Mouse (Mus musculus): ENCODE measurements around the gene Olfr615. TPM values are rescaled to one million over a fixed set of nuclear protein-coding genes. Genes with fewer than 3 reads are reported as not detected.
"Not testable (repeated sequence)": the region's sequence is repeated elsewhere in the genome, so short reads cannot be mapped to it uniquely, and the experiment has no call there.

Gene Olfr615
- not detected in 2 replicates for total RNA-seq (2014; fragmentation: Nextera tagmentation)
- total RNA-seq (2017): not detected in 2 replicates

GRCm38 (mm10) chr7:103555779-103556178 lies at the start of gene Olfr615:
Gene Olfr615, plus strand, starts transcription at chr7:103556079.
- ATAC-seq (replicated peaks; ENCODE audit: low FRiP score, low TSS enrichment, poor library complexity, severe bottlenecking): no peak

- ATAC-seq (replicated peaks; ENCODE audit: low FRiP score, low TSS enrichment, poor library complexity, severe bottlenecking): no peak
Measured at GRCm38 (mm10) chr7:103512022-103512421, 43.9 kb upstream of the Olfr615 start, which contains the start of gene Olfr610. Gene Olfr610, minus strand, starts transcription at chr7:103512122.

DNA sequence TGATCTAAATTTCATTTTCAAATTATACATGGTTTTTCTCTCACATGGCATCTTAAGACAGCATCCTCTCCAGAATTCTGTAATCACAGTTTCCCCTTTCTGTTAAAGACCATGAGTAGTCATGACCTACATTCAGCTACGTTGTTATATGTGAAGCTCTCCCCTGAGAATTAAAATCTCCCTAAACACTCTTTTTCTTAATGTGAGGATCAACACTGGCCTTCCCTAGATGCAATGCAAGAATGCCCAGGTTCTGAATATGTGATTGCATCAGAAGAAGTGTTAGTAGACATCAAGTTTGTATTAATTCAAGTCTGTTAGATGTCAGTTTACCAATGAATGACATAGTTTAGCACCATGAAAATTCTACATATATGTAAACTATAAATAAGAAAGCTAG lies 35.1 kb upstream of the Olfr615 start, which contains the start of gene Olfr611:
TSS of gene Olfr611 (minus strand) at position 101 of the 400 bp plus-strand sequence.
- not testable (repeated sequence) for ATAC-seq (replicated peaks; ENCODE audit: low FRiP score, low TSS enrichment, poor library complexity, severe bottlenecking)

DNA sequence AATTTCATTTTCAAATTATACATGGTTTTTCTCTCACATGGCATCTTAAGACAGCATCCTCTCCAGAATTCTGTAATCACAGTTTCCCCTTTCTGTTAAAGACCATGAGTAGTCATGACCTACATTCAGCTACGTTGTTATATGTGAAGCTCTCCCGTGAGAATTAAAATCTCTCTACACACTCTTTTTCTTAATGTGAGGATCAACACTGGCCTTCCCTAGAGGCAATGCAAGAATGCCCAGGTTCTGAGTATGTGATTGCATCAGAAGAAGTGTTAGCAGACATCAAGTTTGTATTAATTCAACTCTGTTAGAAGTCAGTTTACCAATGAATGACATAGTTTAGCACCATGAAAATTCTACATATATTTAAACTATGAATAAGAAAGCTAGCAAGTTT lies 13.3 kb upstream of the Olfr615 start, which contains the start of gene Olfr612:
TSS of gene Olfr612 (minus strand) at position 101 of the 400 bp plus-strand sequence.
- ATAC-seq (replicated peaks; ENCODE audit: low FRiP score, low TSS enrichment, poor library complexity, severe bottlenecking): not testable (repeated sequence)

DNA sequence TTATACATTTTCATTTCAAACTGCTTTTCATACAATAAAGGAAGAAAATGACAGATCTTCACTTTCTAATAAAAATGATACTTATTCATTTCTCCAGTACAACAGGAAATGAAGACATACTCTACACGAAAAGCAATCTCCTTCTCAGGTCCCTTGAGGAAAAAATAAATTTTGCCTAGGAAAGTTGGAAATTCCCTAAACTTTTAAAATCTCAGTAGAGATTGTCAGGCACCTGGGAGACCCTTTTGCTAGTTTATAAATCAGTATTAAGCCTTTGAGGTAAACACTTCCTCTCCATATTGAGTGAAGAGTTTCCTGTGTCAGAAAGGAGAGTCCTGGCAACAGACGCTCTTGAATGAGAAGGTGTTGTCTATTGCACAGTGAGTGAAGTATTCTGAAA lies 8.1 kb upstream of the Olfr615 start, which contains the start of gene Olfr613:
TSS of gene Olfr613 (plus strand) at position 301 of the 400 bp plus-strand sequence.
- ATAC-seq (replicated peaks; ENCODE audit: low FRiP score, low TSS enrichment, poor library complexity, severe bottlenecking): no peak

- ATAC-seq (replicated peaks; ENCODE audit: low FRiP score, low TSS enrichment, poor library complexity, severe bottlenecking): no peak
Measured at GRCm38 (mm10) chr7:103569043-103569442, 13.2 kb downstream of the Olfr615 start, which contains the start of gene Olfr616. Gene Olfr616, minus strand, starts transcription at chr7:103569143.

DNA sequence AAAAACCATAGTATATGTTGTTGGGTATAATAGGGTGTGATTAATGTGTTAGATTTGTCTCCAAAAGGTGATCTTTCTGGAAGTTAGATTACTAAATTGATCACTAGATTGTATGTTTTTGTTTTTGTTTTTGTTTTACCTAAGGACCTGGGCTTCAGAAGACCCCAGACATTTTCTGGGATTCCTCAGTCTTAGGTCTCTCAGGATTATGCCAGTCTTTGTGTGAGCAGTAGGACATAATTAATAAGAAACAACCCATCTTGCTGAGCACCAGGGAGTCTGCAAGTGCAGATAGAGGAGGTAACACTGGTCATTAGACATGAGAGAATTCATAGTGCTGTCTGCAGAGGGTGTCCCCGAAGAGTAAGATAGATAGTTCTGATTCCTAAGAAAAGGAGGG lies 16.9 kb downstream of the Olfr615 start, which contains the start of gene Olfr617:
TSS of gene Olfr617 (plus strand) at position 301 of the 400 bp plus-strand sequence.
- ATAC-seq (replicated peaks; ENCODE audit: low FRiP score, low TSS enrichment, poor library complexity, severe bottlenecking): no peak

DNA sequence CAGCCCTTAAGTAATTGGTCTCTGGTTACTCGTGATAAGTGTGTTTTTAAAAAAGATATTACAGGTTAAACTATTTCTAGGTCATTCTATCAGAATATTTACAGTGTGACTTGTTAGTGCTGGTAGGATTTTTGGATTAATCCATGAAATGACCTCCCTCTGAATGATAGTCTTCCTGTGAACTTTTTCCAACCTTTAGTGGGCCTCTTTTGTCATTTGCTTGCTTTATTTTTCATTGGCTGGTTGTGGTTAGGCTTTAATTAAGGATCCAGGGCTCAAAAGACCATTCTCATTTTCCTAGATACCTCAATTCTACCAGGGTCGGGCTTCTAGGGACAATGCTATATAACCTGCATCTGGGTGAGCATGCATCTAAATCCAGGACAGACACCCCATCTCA lies 33.9 kb downstream of the Olfr615 start, which contains the start of gene Olfr618:
TSS of gene Olfr618 (plus strand) at position 301 of the 400 bp plus-strand sequence.
- ATAC-seq (replicated peaks; ENCODE audit: low FRiP score, low TSS enrichment, poor library complexity, severe bottlenecking): no peak

GRCm38 (mm10) chr7:103600275-103600674 lies 44.4 kb downstream of the Olfr615 start, which contains the start of gene Olfr619:
Gene Olfr619, plus strand, starts transcription at chr7:103600575.
- no peak for ATAC-seq (replicated peaks; ENCODE audit: low FRiP score, low TSS enrichment, poor library complexity, severe bottlenecking)

DNA sequence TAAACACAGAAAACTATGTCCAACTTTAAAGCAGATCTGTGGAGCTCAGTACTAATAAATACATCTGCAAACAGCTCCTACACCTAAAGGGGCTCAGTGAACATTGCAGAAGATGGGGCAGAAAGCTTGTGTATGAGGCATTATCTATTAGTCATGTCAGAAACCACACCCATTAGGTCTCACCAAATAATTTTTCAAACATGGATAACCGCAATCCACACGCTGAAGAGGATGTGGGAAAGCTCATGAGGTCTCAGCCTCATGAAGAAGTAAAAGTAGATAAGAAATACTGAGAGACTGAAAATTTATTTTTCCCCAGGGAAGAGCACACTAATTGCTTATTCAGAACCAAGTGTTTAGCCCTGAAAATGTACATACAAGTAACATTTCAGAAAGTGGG lies 51.5 kb downstream of the Olfr615 start:
- no peak for ATAC-seq (replicated peaks; ENCODE audit: low FRiP score, low TSS enrichment, poor library complexity, severe bottlenecking)

GRCm38 (mm10) chr7:103612434-103612833 lies 56.6 kb downstream of the Olfr615 start, which contains the start of gene Olfr620:
Gene Olfr620, minus strand, starts transcription at chr7:103612534.
- ATAC-seq (replicated peaks; ENCODE audit: low FRiP score, low TSS enrichment, poor library complexity, severe bottlenecking): no peak

Other genes starting within 250 kb of the Olfr615 start
Only the 30 nearest of the 32 such genes appear.
- gene Olfr598, start 232.5 kb upstream of the Olfr615 start, total RNA-seq (2014; fragmentation: Nextera tagmentation): not detected in 2 replicates
- not detected in 2 replicates for gene Olfr598, start 232.5 kb upstream of the Olfr615 start, total RNA-seq (2017)
- not detected in 2 replicates for gene Olfr599, start 220.2 kb upstream of the Olfr615 start, total RNA-seq (2014; fragmentation: Nextera tagmentation)
- gene Olfr599, start 220.2 kb upstream of the Olfr615 start, total RNA-seq (2017): not detected in 2 replicates
- gene Olfr600, start 206.4 kb upstream of the Olfr615 start, total RNA-seq (2014; fragmentation: Nextera tagmentation): not detected in 2 replicates
- gene Olfr600, start 206.4 kb upstream of the Olfr615 start, total RNA-seq (2017): not detected in 2 replicates
- not detected in 2 replicates for gene Olfr601, start 193.4 kb upstream of the Olfr615 start, total RNA-seq (2014; fragmentation: Nextera tagmentation)
- not detected in 2 replicates for gene Olfr601, start 193.4 kb upstream of the Olfr615 start, total RNA-seq (2017)
- not detected in 2 replicates for gene Olfr603, start 169.9 kb upstream of the Olfr615 start, total RNA-seq (2014; fragmentation: Nextera tagmentation)
- not detected in 2 replicates for gene Olfr603, start 169.9 kb upstream of the Olfr615 start, total RNA-seq (2017)
- not detected in 2 replicates for gene Usp17lc, start 141.0 kb upstream of the Olfr615 start, total RNA-seq (2014; fragmentation: Nextera tagmentation)
- gene Usp17lc, start 141.0 kb upstream of the Olfr615 start, total RNA-seq (2017): not detected in 2 replicates
- not detected in 2 replicates for gene Olfr605, start 110.6 kb upstream of the Olfr615 start, total RNA-seq (2014; fragmentation: Nextera tagmentation)
- not detected in 2 replicates for gene Olfr605, start 110.6 kb upstream of the Olfr615 start, total RNA-seq (2017)
- gene Olfr606, start 107.0 kb upstream of the Olfr615 start, total RNA-seq (2014; fragmentation: Nextera tagmentation): not detected in 2 replicates
- not detected in 2 replicates for gene Olfr606, start 107.0 kb upstream of the Olfr615 start, total RNA-seq (2017)
- gene Olfr607, start 91.9 kb upstream of the Olfr615 start, total RNA-seq (2014; fragmentation: Nextera tagmentation): not detected in 2 replicates
- not detected in 2 replicates for gene Olfr607, start 91.9 kb upstream of the Olfr615 start, total RNA-seq (2017)
- gene Olfr608, start 86.2 kb upstream of the Olfr615 start, total RNA-seq (2014; fragmentation: Nextera tagmentation): not detected in 2 replicates
- gene Olfr608, start 86.2 kb upstream of the Olfr615 start, total RNA-seq (2017): not detected in 2 replicates
- gene Olfr609, start 58.0 kb upstream of the Olfr615 start, total RNA-seq (2014; fragmentation: Nextera tagmentation): not detected in 2 replicates
- gene Olfr609, start 58.0 kb upstream of the Olfr615 start, total RNA-seq (2017): not detected in 2 replicates
- not detected in 2 replicates for gene Olfr610, start 44.0 kb upstream of the Olfr615 start, total RNA-seq (2014; fragmentation: Nextera tagmentation)
- not detected in 2 replicates for gene Olfr610, start 44.0 kb upstream of the Olfr615 start, total RNA-seq (2017)
- gene Olfr611, start 35.2 kb upstream of the Olfr615 start, total RNA-seq (2014; fragmentation: Nextera tagmentation): not detected in 2 replicates
- not detected in 2 replicates for gene Olfr611, start 35.2 kb upstream of the Olfr615 start, total RNA-seq (2017)
- not detected in 2 replicates for gene Olfr612, start 13.4 kb upstream of the Olfr615 start, total RNA-seq (2014; fragmentation: Nextera tagmentation)
- not detected in 2 replicates for gene Olfr612, start 13.4 kb upstream of the Olfr615 start, total RNA-seq (2017)
- not detected in 2 replicates for gene Olfr613, start 8.0 kb upstream of the Olfr615 start, total RNA-seq (2014; fragmentation: Nextera tagmentation)
- not detected in 2 replicates for gene Olfr613, start 8.0 kb upstream of the Olfr615 start, total RNA-seq (2017)
- gene Olfr616, start 13.1 kb downstream of the Olfr615 start, total RNA-seq (2014; fragmentation: Nextera tagmentation): not detected in 2 replicates
- gene Olfr616, start 13.1 kb downstream of the Olfr615 start, total RNA-seq (2017): not detected in 2 replicates
- not detected in 2 replicates for gene Olfr617, start 17.0 kb downstream of the Olfr615 start, total RNA-seq (2014; fragmentation: Nextera tagmentation)
- not detected in 2 replicates for gene Olfr617, start 17.0 kb downstream of the Olfr615 start, total RNA-seq (2017)
- gene Olfr618, start 34.0 kb downstream of the Olfr615 start, total RNA-seq (2014; fragmentation: Nextera tagmentation): not detected in 2 replicates
- gene Olfr618, start 34.0 kb downstream of the Olfr615 start, total RNA-seq (2017): not detected in 2 replicates
- gene Olfr619, start 44.5 kb downstream of the Olfr615 start, total RNA-seq (2014; fragmentation: Nextera tagmentation): not detected in 2 replicates
- not detected in 2 replicates for gene Olfr619, start 44.5 kb downstream of the Olfr615 start, total RNA-seq (2017)
- not detected in 2 replicates for gene Olfr620, start 56.5 kb downstream of the Olfr615 start, total RNA-seq (2014; fragmentation: Nextera tagmentation)
- not detected in 2 replicates for gene Olfr620, start 56.5 kb downstream of the Olfr615 start, total RNA-seq (2017)
- gene Olfr622, start 86.6 kb downstream of the Olfr615 start, total RNA-seq (2014; fragmentation: Nextera tagmentation): not detected in 2 replicates
- gene Olfr622, start 86.6 kb downstream of the Olfr615 start, total RNA-seq (2017): not detected in 2 replicates
- not detected in 2 replicates for gene Olfr623, start 107.6 kb downstream of the Olfr615 start, total RNA-seq (2014; fragmentation: Nextera tagmentation)
- gene Olfr623, start 107.6 kb downstream of the Olfr615 start, total RNA-seq (2017): not detected in 2 replicates
- gene Olfr624, start 115.1 kb downstream of the Olfr615 start, total RNA-seq (2014; fragmentation: Nextera tagmentation): not detected in 2 replicates
- not detected in 2 replicates for gene Olfr624, start 115.1 kb downstream of the Olfr615 start, total RNA-seq (2017)
- gene Olfr625-ps1, start 126.6 kb downstream of the Olfr615 start, total RNA-seq (2014; fragmentation: Nextera tagmentation): not detected in 2 replicates
- not detected in 2 replicates for gene Olfr625-ps1, start 126.6 kb downstream of the Olfr615 start, total RNA-seq (2017)
- gene Olfr243, start 158.6 kb downstream of the Olfr615 start, total RNA-seq (2014; fragmentation: Nextera tagmentation): not detected in 2 replicates
- gene Olfr243, start 158.6 kb downstream of the Olfr615 start, total RNA-seq (2017): not detected in 2 replicates
- not detected in 2 replicates for gene Olfr628, start 174.3 kb downstream of the Olfr615 start, total RNA-seq (2014; fragmentation: Nextera tagmentation)
- not detected in 2 replicates for gene Olfr628, start 174.3 kb downstream of the Olfr615 start, total RNA-seq (2017)
- not detected in 2 replicates for gene Olfr629, start 188.9 kb downstream of the Olfr615 start, total RNA-seq (2014; fragmentation: Nextera tagmentation)
- not detected in 2 replicates for gene Olfr629, start 188.9 kb downstream of the Olfr615 start, total RNA-seq (2017)
- gene Olfr630, start 201.3 kb downstream of the Olfr615 start, total RNA-seq (2014; fragmentation: Nextera tagmentation): not detected in 2 replicates
- not detected in 2 replicates for gene Olfr630, start 201.3 kb downstream of the Olfr615 start, total RNA-seq (2017)
- gene Olfr69, start 215.5 kb downstream of the Olfr615 start, total RNA-seq (2014; fragmentation: Nextera tagmentation): not detected in 2 replicates
- not detected in 2 replicates for gene Olfr69, start 215.5 kb downstream of the Olfr615 start, total RNA-seq (2017)
- gene Olfr68, start 223.6 kb downstream of the Olfr615 start, total RNA-seq (2014; fragmentation: Nextera tagmentation): not detected in 2 replicates
- not detected in 2 replicates for gene Olfr68, start 223.6 kb downstream of the Olfr615 start, total RNA-seq (2017)

Data from megakaryocyte-erythroid progenitor cell, adult 5-6 weeks (primary cell).